Mouse (Mus musculus) midbrain, embryonic 14.5 days (tissue): ENCODE results near the gene 2210016L21Rik. TPM values are rescaled to one million over a fixed set of nuclear protein-coding genes. Genes with fewer than 3 reads are reported as not detected.
"Not testable (repeated sequence)": the region's sequence is repeated elsewhere in the genome, so short reads cannot be mapped to it uniquely, and the experiment has no call there.

Experiments used
- ATAC-seq: fragments of 200-750 bp; cut with Nextera tagmentation; 2 replicates; pipeline ENCODE4 v1.8.0; 2017; ENCODE audit warnings: moderate number of reproducible peaks, moderate library complexity; ENCODE audit not compliant: low FRiP score, low TSS enrichment
- DNase-seq: peaks from one replicate; pipeline ENCODE4 v3.0.0-alpha.2; 2015
- H3K27ac ChIP-seq: fragments of 300-500 bp; sonication (generic); replicated peaks from 2 replicates; pipeline ENCODE4 v1.5.1; 2014; ENCODE audit warnings: mild to moderate bottlenecking, low read depth, low read length, moderate library complexity
- H3K27me3 ChIP-seq: fragments of 300-500 bp; sonication (generic); 2 replicates; pipeline ENCODE4 v1.6.1; 2014; ENCODE audit warnings: low read length, control low read depth, mixed read lengths; ENCODE audit not compliant: control insufficient read depth, insufficient read depth
- H3K36me3 ChIP-seq: fragments of 300-500 bp; sonication (generic); 2 replicates; pipeline ENCODE4 v1.6.1; 2014; ENCODE audit warnings: low read length, control low read depth; ENCODE audit not compliant: control insufficient read depth, insufficient read depth
- H3K4me1 ChIP-seq: fragments of 300-500 bp; sonication (generic); 2 replicates; pipeline ENCODE4 v1.6.1; 2014; ENCODE audit warnings: mild to moderate bottlenecking, antibody characterized with exemption, low read length, control low read depth; ENCODE audit not compliant: control insufficient read depth, insufficient read depth
- H3K4me2 ChIP-seq: fragments of 300-500 bp; sonication (generic); 2 replicates; pipeline ENCODE4 v1.6.1; 2014; ENCODE audit warnings: mild to moderate bottlenecking, low read length, moderate library complexity
- H3K4me3 ChIP-seq: fragments of 300-500 bp; sonication (generic); replicated peaks from 2 replicates; pipeline ENCODE4 v1.5.1; 2014; ENCODE audit warnings: low read depth, low read length
- H3K9ac ChIP-seq: fragments of 300-500 bp; sonication (generic); replicated peaks from 2 replicates; pipeline ENCODE4 v1.6.1; 2014; ENCODE audit warnings: mild to moderate bottlenecking, low read length, moderate library complexity
- H3K9me3 ChIP-seq: fragments of 300-500 bp; sonication (generic); 2 replicates; pipeline ENCODE4 v1.6.1; 2016; ENCODE audit warnings: low read length, control low read depth, mixed read lengths; ENCODE audit not compliant: control insufficient read depth
- WGBS: fragments of 180-500 bp; shearing (Covaris S2); extraction: QIAGEN DNeasy Blood & Tissue Kit; methylation state at CpG from one replicate; pipeline ENCODE4 v1.1.7; 2014; 5-methylcytosine and 5-hydroxymethylcytosine counted together
- polyA plus RNA-seq: library from polyadenylated mRNA; unstranded; fragments of >200 nt; fragmentation: Nextera tagmentation; extraction: Ambion mirVana; gene quantifications from 2 replicates; pipeline ENCODE4 v1.2.1, GENCODE M21; 2014

Gene 2210016L21Rik
- polyA plus RNA-seq, 1 experiment from 2014 or later: 92.1 TPM

- 84% methylated on average over 8 of the region's 8 CpGs for WGBS
- H3K4me2 ChIP-seq: no peak overlapping the region
- no peak overlapping the region for H3K4me3 ChIP-seq
Measured at GRCm38 (mm10) chr5:114914855-114915254, 27.1 kb upstream of the 2210016L21Rik start.

GRCm38 (mm10) chr5:114915854-114916253 lies 26.1 kb upstream of the 2210016L21Rik start:
- no peak for ATAC-seq
- Histone ChIP-seq H3K9ac (no peak overlapping the region), H3K4me1 (no peaks in the 10 kb centered on the region), H3K27ac (no peak overlapping the region), H3K36me3 (no peaks in the 10 kb centered on the region), H3K4me3 (no peak overlapping the region), H3K9me3 (no peaks in the 10 kb centered on the region), H3K27me3 (no peaks in the 10 kb centered on the region), H3K4me2 (no peak overlapping the region)
- DNase-seq: no peak
- WGBS: 84% methylated on average over 5 of the region's 5 CpGs

More at GRCm38 (mm10) chr5:114914855-114915254, 27.1 kb upstream of the 2210016L21Rik start:
- H3K27me3 ChIP-seq: no peaks in the 10 kb centered on the region
- H3K27ac ChIP-seq: no peak overlapping the region
- DNase-seq (no peak), ATAC-seq (no peak)
- H3K9ac ChIP-seq: no peak overlapping the region
- H3K4me1 ChIP-seq: no peaks in the 10 kb centered on the region
- H3K36me3 ChIP-seq: no peaks in the 10 kb centered on the region
- H3K9me3 ChIP-seq: no peaks in the 10 kb centered on the region

- no peaks in the 10 kb centered on the region for H3K36me3 ChIP-seq
- H3K9me3 ChIP-seq: no peaks in the 10 kb centered on the region
- 92% methylated on average over 4 of the region's 4 CpGs for WGBS
- no peak overlapping the region for H3K27ac ChIP-seq
- H3K9ac ChIP-seq: no peak overlapping the region
- ATAC-seq (no peak), DNase-seq (no peak)
- H3K4me2 ChIP-seq: no peak overlapping the region
- H3K27me3 ChIP-seq: no peaks in the 10 kb centered on the region
- H3K4me1 ChIP-seq: no peaks in the 10 kb centered on the region
- no peak overlapping the region for H3K4me3 ChIP-seq
Measured at GRCm38 (mm10) chr5:114916777-114917176, 25.2 kb upstream of the 2210016L21Rik start.

- H3K4me1 ChIP-seq, H3K9ac ChIP-seq, H3K4me3 ChIP-seq, H3K4me2 ChIP-seq, H3K36me3 ChIP-seq, H3K9me3 ChIP-seq, DNase-seq, ATAC-seq, H3K27me3 ChIP-seq, H3K27ac ChIP-seq: not testable (repeated sequence)
- WGBS: 93% methylated on average over 5 of the region's 5 CpGs
Measured at GRCm38 (mm10) chr5:114917357-114917756, 24.6 kb upstream of the 2210016L21Rik start.

GRCm38 (mm10) chr5:114921551-114922365 lies 20.2 kb upstream of the 2210016L21Rik start:
- no peak for DNase-seq

GRCm38 (mm10) chr5:114922366-114922731 lies 19.6 kb upstream of the 2210016L21Rik start:
- Histone ChIP-seq H3K4me2 (no peak overlapping the region), H3K27ac (no peak overlapping the region), H3K9me3 (no peaks in the 10 kb centered on the region), H3K36me3 (no peaks in the 10 kb centered on the region), H3K4me3 (no peak overlapping the region), H3K9ac (no peak overlapping the region), H3K27me3 (no peaks in the 10 kb centered on the region), H3K4me1 (no peaks in the 10 kb centered on the region)
- WGBS: 69% methylated on average over 10 of the region's 10 CpGs
- 0 out of 2 replicates have a peak, but pooled peaks have one; percentile 58 for ATAC-seq
- DNase-seq: no peak

More at GRCm38 (mm10) chr5:114921551-114922365, 20.2 kb upstream of the 2210016L21Rik start:
- WGBS: 80% methylated on average over 19 of the region's 19 CpGs
- H3K4me2 ChIP-seq: no peak overlapping the region
- no peaks in the 10 kb centered on the region for H3K9me3 ChIP-seq
- no peak overlapping the region for H3K4me3 ChIP-seq
- no peaks in the 10 kb centered on the region for H3K27me3 ChIP-seq
- H3K36me3 ChIP-seq: no peaks in the 10 kb centered on the region
- ATAC-seq: no peak
- H3K9ac ChIP-seq: no peak overlapping the region
- H3K4me1 ChIP-seq: no peaks in the 10 kb centered on the region
- no peak overlapping the region for H3K27ac ChIP-seq

GRCm38 (mm10) chr5:114922998-114923473 lies 18.9 kb upstream of the 2210016L21Rik start, which contains the start of gene Oasl1:
TSS of gene Oasl1 (plus strand) at chr5:114923240.
- H3K4me3 ChIP-seq: no peak within 1 kb of the TSS
- no peak within 1 kb of the TSS; the same call in 1 of the 2 replicates for H3K4me2 ChIP-seq
- DNase-seq: peak; percentile 26
- no peaks in the 10 kb centered on the region for H3K27me3 ChIP-seq
- no peak for ATAC-seq
- no peak within 1 kb of the TSS for H3K27ac ChIP-seq
- no peaks in the 10 kb centered on the region for H3K36me3 ChIP-seq
- H3K9me3 ChIP-seq: no peaks in the 10 kb centered on the region
- H3K9ac ChIP-seq: no peak within 1 kb of the TSS
- 47% methylated on average over 15 of the region's 15 CpGs for WGBS
- H3K4me1 ChIP-seq: no peaks in the 10 kb centered on the region

- Histone ChIP-seq H3K9me3 (no peaks in the 10 kb centered on the region), H3K4me1 (no peaks in the 10 kb centered on the region), H3K4me2 (no peak overlapping the region), H3K4me3 (no peak overlapping the region), H3K9ac (no peak overlapping the region), H3K27me3 (no peaks in the 10 kb centered on the region), H3K36me3 (no peaks in the 10 kb centered on the region), H3K27ac (no peak overlapping the region)
- ATAC-seq (no peak), DNase-seq (no peak)
- WGBS: 39% methylated on average over 1 of the region's 1 CpGs
Measured at GRCm38 (mm10) chr5:114926153-114926684, 15.7 kb upstream of the 2210016L21Rik start.
